Mouse (Mus musculus) G1E-ER4 (cell line): ENCODE measurements around the gene Ostf1. TPM values are rescaled to one million over a fixed set of nuclear protein-coding genes. Genes with fewer than 3 reads are reported as not detected.

ENCODE experiments used
- GATA1 ChIP-seq: IDR thresholded peaks from one replicate; pipeline ENCODE4 v1.8.0; 2012; ENCODE audit warnings: low read length, inconsistent platforms
- polyA plus RNA-seq: library from polyadenylated mRNA; stranded (reverse); fragments of >175 nt; gene quantifications from 2 replicates; pipeline ENCODE4 v1.2.3, GENCODE M21; 2012

Gene Ostf1
- polyA plus RNA-seq = 205 and 235 TPM in 2 replicates

DNA sequence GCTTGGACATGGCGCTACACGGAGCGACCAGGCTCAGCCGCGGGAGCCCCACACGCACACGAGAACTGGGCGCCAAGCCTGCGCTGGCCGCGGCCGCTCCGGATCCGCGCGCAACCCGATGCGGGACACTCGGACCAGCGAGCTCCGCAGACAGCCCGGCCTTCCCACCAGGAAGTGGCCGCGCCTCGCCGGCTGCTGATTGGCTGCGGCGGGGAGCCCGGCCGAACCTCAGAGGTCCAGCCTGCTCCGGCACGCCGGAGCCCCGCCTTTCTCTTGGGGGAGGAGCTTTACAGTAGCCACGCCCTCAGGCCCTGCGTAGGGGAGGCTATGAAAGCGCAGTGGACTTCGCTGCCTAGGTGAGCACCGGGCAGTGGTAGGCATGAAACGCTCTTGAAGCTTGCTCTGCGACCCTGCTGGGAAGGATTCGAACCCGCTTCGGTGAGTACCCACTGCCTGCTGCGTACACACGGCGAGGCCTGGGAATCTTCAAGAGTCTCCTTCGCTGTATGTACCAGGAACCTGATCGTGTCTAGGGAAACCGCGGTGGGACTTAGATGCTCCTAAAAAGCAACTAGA lies at the start of gene Ostf1, which contains the start of gene Nmrk1:
Ostf1 (minus strand) TSS at position 180 of the 576 bp plus-strand sequence.
Nmrk1 (plus strand) TSS at position 307 of the 576 bp plus-strand sequence.
- TF ChIP-seq GATA1 = no peak

- TF ChIP-seq GATA1 = no peak
Measured at GRCm38 (mm10) chr19:18673116-18673515, 41.5 kb upstream of the Ostf1 start.

GRCm38 (mm10) chr19:18672498-18672897 lies 40.9 kb upstream of the Ostf1 start:
- no peak for TF ChIP-seq GATA1

GRCm38 (mm10) chr19:18671056-18671741 lies 39.6 kb upstream of the Ostf1 start:
- TF ChIP-seq GATA1 = no peak

- TF ChIP-seq GATA1 = no peak
Measured at GRCm38 (mm10) chr19:18670608-18671007, 39.0 kb upstream of the Ostf1 start, which contains the start of gene Carnmt1. Carnmt1 (plus strand) TSS chr19:18670764.

GRCm38 (mm10) chr19:18669551-18669950 lies 37.9 kb upstream of the Ostf1 start:
- TF ChIP-seq GATA1 = no peak

DNA sequence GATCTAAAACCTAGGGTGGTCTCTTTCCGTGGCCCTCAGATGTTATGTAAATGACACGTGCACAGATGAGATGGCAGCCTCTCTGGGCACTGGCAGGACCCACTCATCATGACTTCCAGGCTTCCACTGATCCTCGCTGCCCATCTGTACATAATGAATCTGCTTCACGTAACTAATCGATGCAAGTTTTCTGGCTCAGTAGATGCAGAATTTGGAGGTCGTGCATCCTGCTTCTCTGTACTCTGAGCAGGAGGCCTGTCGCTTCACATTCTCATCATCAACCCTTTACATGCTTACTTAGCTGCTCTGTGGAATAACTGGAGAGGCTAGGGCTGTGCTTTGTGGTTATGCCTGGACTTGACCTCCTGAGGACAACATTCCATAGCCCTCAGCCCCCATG lies 35.3 kb upstream of the Ostf1 start:
- TF ChIP-seq GATA1 = no peak

- TF ChIP-seq GATA1 = no peak
Measured at GRCm38 (mm10) chr19:18663904-18664303, 32.3 kb upstream of the Ostf1 start.

GRCm38 (mm10) chr19:18661683-18662082 lies 30.1 kb upstream of the Ostf1 start:
- TF ChIP-seq GATA1 = no peak

GRCm38 (mm10) chr19:18660466-18660865 lies 28.8 kb upstream of the Ostf1 start:
- no peak for TF ChIP-seq GATA1

GRCm38 (mm10) chr19:18659349-18659748 lies 27.7 kb upstream of the Ostf1 start:
- TF ChIP-seq GATA1 = no peak

DNA sequence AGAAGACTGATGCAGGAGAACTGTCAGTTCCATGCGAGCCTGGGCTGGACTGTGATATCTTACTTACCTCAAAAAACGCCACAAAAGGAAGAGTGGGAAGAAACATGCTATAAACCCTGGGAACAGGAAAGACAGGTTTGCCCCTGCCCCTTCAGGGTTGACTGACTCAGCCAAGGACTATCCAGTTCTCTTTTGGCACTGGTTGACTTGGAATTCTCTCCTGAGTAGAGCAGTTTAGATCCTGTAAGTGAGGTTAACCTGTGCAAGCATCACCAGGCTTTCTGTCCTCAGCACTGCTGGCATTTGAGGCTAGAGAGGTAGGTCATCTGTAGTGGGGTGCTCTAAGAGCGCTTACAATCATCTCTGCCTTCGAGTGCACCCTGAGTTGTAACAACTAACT lies 26.9 kb upstream of the Ostf1 start:
- TF ChIP-seq GATA1 = no peak

- no peak for TF ChIP-seq GATA1
Measured at GRCm38 (mm10) chr19:18655999-18656398, 24.4 kb upstream of the Ostf1 start.

DNA sequence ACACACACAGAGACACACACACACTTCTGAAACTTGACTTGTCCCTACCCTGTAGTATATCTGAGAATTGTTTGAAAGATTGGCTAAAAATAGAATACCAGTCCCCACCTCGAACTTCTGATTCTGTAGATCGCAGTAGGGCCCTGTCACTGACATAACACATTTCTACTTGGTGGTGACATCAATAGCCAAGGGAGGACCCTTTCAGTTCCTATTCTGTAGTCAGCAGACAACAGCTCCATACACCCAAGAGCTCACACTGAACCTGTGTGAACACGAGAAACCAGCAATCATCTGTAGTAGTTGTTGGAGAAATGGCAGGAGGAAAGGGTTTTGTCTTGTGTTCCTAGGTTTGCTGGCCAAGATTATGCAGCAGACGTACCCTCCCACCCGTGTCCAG lies 23.4 kb upstream of the Ostf1 start:
- no peak for TF ChIP-seq GATA1

DNA sequence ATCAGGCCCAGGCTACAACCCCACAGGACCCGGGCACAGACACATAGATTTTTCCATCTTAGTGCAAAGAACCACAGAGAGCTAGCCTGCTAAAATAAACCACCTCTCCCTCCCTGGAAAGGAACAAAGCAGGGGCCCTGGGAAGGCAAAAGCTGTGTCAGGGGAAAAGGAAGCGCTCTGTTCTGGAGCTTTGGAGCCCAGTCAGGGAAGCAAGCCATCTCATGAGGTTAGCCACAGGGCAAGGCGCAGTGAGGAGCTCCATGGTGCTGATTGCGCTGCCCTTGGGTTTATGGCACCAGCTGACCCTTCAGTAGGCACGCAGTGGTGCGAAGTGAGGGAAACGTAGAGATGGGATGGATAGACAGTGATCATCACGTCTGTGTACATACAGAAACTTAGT lies 22.7 kb upstream of the Ostf1 start:
- TF ChIP-seq GATA1 = no peak

DNA sequence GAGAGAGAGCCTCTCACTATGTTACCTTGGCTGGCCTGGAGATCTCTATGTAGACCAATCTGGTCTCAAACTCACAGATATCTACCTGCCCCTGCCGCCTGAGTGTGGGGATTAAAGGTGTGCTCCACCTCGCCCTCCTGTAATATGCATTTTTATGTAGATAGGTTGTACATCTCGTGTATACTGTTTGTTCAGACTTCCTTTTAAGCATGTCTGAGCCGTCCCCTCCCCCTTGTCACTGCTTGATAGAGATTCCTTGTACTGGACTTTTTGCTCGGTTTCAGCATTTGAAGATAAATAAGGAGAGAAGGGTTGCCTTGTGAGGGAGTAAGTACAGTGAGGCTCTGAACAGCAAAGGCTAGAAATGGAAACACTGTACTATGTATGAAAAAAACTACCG lies 21.4 kb upstream of the Ostf1 start:
- no peak for TF ChIP-seq GATA1

- no peak for TF ChIP-seq GATA1
Measured at GRCm38 (mm10) chr19:18652592-18652991, 21.0 kb upstream of the Ostf1 start.
